Mouse (Mus musculus) brain, adult 2 months (tissue): ENCODE data around the gene Clec2h.
"Not testable (repeated sequence)": the region's sequence is repeated elsewhere in the genome, so short reads cannot be mapped to it uniquely, and the experiment has no call there.

Source experiments
- DNase-seq: peaks from one replicate; pipeline ENCODE4 v3.0.0; 2011; ENCODE audit warnings: low read depth, low spot score

Gene Clec2h

DNA sequence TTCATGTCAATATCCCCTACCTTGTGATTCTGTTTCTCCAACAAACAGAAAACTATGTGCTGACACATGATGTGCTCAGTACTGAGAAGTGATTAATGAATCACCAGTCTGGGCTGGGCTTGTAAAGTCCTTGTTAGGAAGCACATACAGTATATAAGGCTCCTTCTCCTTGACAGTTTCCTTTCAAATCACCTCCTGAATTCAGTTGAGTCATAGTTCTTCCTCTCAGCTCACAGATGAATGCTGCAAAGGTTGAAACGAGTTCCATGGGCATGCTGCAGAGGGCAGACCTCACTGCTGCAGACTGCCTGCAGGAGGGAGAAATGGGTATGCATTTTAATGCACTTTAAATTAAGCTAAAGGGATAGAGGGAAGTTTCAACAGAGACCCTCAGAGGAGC lies at the start of gene Clec2h:
Gene Clec2h (plus strand): TSS at position 180 of the 400 bp plus-strand sequence.
- peak; percentile 44 for DNase-seq

DNA sequence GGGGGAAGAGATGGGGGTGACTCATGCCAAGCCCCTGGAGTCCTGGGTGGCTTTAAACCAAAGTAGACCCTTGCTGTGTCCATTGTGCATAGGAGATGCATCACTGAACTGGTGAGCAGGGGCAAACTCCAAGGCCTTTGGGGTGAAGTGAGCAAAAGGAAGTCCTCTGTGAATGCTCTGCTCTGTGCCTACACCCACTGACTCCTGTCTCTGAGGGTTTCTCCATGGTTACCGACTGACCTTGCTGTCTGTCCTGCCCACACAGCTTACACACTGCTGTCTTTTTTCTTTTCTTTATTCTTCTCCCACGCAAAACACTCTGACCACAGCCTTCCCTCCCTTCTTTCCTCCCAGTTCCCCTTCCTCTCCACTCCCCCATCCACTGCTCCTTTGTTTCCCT lies 39.5 kb upstream of the Clec2h start:
- DNase-seq: peak; percentile 35

DNA sequence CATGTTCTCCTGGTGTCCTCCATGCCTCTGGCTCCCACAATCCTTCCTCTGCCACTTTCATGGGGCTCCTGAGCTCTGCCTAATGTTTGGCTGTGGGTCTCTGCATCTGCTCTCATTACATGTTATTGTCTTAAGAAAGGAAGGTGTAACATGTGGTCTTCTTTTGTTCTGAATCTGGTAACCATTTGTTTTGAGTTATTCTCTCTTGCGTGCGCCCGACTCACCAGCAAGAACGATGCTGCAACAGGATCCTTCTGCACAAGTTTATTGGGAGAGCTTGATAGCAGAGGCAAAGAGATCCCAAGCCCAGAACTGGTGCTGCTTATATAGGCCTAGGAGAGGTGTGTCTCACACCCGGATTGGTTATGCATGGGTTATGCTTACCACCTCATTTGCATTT lies 38.8 kb upstream of the Clec2h start, which contains the start of gene Klrb1a:
Gene Klrb1a (minus strand): TSS at position 101 of the 400 bp plus-strand sequence.
- DNase-seq: not testable (repeated sequence)

DNA sequence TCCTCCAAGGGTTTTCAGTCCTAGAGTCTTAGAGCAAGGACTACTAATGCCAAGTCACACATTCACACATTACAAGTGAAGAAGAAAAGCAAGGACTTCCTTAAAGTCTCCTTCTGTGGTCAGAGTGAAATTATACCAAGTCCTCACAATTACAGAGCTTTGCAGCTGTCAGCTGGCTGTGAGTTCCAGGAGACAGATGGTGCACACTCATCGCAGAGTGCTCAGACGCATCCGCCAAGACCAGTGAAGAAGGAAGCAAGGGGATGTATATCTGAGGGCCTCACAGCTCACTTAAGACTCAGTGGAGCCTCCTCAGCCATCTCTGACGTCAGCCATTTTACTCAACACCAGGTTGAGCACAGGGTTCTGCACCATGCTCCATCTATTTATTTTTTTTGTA lies 37.8 kb upstream of the Clec2h start:
- peak; percentile 72 for DNase-seq

DNA sequence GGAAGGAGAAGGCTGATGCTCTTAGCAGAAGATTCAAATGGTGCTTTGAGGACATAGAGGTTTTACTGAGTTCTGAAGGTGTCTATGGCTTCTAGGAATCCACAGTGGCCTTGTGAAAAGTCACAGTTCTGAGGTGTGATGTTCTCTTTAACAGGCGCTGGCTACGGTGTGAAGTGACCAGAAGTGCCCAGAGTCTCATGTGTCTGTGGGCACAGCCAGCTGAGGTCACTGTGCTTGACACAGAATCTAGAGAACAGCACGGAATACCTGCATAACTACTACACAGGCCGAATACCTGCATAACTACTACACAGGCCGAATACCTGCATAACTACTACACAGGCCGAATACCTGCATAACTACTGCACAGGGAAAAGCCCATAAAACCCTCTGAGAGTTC lies 36.9 kb upstream of the Clec2h start:
- not testable (repeated sequence) for DNase-seq

- DNase-seq: peak; percentile 89
Observed at GRCm38 (mm10) chr6:128629771-128630739, 32.1 kb upstream of the Clec2h start.

DNA sequence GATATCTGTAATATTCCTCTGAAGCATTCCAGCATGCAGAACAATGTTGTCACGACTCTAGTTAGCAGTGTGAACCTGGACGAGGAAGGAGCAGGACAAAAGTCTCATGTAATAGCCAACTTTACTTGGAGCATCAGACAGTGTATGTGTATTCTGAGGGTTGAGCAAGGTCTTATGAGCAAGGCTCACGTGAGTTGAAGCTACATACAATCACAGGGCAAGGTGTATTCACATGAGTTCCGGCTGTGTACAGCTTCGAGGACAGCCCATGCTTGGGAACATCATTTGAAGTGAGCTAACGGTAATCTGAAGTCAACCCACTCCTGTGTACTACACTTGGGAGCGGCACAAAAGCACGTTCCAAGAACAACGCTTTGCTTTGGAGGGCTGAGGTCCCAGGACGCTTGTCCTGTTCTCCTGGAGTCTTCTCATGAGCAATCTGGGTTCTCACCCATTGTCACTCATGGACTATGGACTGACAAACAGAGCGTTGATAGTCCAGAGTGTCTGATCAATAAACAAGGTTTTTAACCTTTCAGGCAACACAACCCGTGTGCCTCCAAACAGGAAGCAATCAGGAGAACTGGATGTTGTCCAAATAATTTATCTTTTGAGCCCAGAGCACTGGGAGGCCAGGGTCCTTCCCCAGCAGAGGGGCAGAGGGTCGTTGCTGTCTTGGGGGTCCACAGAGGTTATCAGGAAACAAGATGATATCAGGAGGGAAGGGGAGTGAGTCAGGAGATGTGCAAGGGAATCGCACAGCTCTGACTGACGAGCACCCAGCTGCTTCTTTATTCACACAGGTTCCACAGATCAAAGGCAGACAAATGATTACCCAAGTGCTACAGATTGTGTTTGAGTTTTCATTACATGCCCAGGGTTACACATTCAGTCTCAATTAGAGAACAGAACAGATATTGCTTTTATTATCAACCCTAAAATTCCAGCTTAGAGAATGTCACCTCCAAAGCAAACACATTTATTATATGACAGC lies 31.0 kb upstream of the Clec2h start:
- not testable (repeated sequence) for DNase-seq

- no peak for DNase-seq
Observed at GRCm38 (mm10) chr6:128640673-128641072, 21.5 kb upstream of the Clec2h start.

DNA sequence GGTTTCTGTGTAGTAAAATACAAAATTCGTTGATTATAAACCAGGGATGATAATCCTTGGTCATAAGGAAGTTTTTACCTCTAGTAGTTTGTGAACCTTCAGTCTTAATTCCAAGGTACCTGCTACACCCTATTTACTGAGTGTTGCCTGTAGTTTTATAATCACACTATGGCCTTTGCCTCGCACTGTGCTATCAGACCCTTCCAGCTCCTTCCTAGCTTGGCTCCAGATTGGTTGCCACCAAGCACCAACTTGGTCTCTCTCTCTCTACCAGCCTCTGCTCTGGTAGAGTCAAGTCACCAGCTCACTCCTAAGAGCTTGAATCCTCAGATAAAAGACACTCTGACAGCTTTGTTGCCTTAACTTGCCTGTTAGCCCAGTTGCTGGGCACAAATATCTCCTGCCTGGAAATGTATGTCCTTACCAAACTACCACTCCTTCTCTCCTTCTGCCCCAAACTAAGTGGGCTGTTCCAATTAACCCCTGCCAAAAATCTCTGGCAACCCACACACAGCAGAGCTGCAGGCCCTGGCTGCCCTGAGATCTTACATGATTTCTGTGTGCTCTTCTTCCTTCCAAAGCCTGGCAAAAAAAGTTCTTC lies 21.0 kb upstream of the Clec2h start:
- peak; percentile 5 for DNase-seq

DNA sequence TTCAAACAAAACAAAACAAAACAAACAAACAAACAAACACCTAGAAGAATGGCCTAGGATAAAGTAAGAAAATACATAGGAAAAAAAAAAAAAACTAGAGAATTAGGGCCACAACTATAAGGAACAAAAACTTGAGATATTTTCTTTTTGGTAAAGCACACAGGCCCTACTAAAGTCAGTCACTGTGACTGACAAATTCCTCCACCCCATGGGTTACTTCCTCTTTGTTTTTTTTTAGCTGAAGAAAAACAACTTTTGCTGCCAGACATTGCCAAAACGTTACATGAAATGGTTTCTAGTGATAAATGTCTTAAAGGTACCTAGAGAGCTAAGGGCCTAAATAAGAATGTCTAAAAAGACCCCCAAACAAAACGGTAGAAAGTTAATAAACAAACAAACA lies 18.2 kb upstream of the Clec2h start:
- DNase-seq: no peak

DNA sequence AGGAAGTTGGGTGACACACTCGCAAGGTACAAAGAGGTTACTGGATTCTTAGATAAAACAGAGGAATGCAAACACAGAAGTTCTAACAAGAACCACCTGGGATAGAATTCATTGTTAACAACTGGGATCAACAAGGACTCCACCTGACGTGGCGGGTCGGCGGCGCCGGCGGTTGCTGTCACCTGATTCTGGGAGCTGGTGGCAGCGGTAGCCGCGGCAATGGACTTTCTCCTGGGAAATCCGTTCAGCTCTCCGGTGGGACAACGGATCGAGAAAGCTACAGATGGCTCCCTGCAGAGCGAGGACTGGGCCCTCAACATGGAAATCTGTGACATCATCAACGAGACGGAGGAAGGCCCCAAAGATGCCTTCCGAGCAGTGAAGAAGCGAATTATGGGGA lies 17.5 kb upstream of the Clec2h start:
- not testable (repeated sequence) for DNase-seq

DNA sequence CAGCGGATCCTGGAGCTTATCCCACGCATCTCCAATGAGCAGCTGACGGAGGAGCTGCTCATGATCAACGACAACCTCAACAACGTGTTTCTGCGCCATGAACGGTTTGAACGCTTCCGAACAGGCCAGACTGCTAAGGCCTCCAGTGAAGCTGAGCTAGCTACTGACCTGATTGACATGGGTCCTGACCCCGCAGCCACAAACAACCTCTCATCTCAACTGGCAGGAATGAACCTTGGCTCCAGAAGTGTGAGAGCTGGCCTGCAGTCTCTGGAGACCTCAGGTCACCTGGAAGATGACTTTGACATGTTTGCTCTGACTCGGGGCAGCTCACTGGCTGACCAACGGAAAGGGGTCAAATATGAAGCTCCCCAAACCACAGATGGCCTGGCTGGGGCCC lies 16.5 kb upstream of the Clec2h start:
- not testable (repeated sequence) for DNase-seq

- DNase-seq: no peak
Observed at GRCm38 (mm10) chr6:128649681-128650080, 12.5 kb upstream of the Clec2h start.

DNA sequence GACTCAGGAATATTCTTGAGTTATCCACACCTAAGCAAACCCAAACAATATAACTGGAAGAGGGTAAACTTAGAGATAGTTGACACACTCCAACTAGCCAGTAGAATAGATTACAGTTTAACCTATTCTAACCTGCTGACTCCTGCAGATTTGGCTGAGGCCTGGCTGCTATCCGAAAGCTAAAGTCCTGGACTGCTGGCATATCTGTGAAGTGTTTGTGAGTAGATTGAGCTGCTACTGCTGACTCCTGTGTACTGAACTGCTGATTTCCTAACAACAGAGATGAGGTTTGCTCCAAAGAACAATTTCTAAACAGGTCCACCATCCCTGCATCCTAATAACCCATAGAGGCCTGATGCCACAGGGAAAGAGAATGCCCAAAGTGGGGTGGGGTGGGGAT lies 12.0 kb upstream of the Clec2h start:
- no peak for DNase-seq

- DNase-seq: not testable (repeated sequence)
Observed at GRCm38 (mm10) chr6:128650827-128651226, 11.4 kb upstream of the Clec2h start.

DNA sequence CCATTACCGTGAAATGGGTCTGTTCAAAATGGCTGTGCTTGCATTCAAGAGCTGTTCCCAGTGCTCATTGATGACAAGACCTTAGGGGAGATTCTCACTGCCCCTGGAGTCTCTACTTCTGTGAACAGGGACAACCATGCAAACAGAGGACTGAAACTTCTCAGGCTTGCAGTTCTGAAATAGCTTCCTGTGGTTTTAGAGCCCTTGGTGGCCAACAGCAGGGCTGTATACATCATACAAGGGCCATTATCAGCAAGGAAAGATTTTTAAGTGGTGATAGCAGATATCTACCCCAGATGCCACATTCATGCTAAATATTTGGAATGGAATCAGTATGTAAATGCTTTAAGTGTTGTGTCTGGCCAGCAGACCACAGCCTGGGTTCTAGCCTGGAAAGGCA lies 9.2 kb upstream of the Clec2h start:
- DNase-seq: no peak

DNA sequence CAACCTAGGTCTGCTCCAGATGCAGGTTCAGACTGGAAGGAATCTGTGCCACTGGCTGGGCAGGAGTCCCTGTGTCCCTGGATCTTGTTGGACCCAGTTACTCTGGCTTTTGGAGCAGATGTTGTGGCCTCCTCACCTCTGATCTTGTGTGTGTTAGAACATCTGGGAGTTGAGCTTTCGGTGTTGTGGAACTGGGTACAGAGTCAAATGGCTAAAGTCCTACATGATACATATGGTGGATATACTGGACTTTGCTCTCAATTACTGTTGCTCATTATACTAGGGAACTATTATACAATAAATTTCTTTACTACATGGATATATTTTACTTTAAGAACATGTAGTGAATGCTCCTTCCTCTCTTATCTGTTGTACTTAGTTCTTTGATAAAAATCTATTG lies 936 bp upstream of the Clec2h start:
- no peak for DNase-seq

GRCm38 (mm10) chr6:128669936-128670335 lies 7.8 kb downstream of the Clec2h start:
- DNase-seq: no peak

GRCm38 (mm10) chr6:128679574-128679973 lies 17.4 kb downstream of the Clec2h start:
- DNase-seq: no peak

GRCm38 (mm10) chr6:128701691-128702090 lies 39.5 kb downstream of the Clec2h start:
- DNase-seq: no peak

- no peak for DNase-seq
Observed at GRCm38 (mm10) chr6:128722959-128723358, 60.8 kb downstream of the Clec2h start, which contains the start of gene Klrb1. Gene Klrb1, minus strand, starts transcription at chr6:128723059.
